Mouse (Mus musculus) thymus, postnatal 14 days (tissue): ENCODE measurements around the gene Mcat.

Experiments used
- DNase-seq: peaks from one replicate; pipeline ENCODE4 v3.0.0; 2021

Gene Mcat

GRCm38 (mm10) chr15:83563327-83563856, at the start of gene Mcat, which contains the start of gene Tspo:
TSS of gene Mcat (minus strand) at chr15:83563787.
TSS of gene Tspo (plus strand) at chr15:83563592.
- peak; percentile 84 for DNase-seq

GRCm38 (mm10) chr15:83607115-83607802, 43.7 kb upstream of the Mcat start:
- DNase-seq, result peak; percentile 82

GRCm38 (mm10) chr15:83606700-83607099, 43.1 kb upstream of the Mcat start:
- no peak for DNase-seq

GRCm38 (mm10) chr15:83606216-83606615, 42.6 kb upstream of the Mcat start:
- no peak for DNase-seq

- DNase-seq, result peak; percentile 50
These were observed 39.8 kb upstream of the Mcat start for GRCm38 (mm10) chr15:83603426-83603825.

GRCm38 (mm10) chr15:83603046-83603396, 39.4 kb upstream of the Mcat start:
- peak; percentile 79 for DNase-seq

GRCm38 (mm10) chr15:83602372-83603045, 38.9 kb upstream of the Mcat start:
- DNase-seq, result peak; percentile 85

GRCm38 (mm10) chr15:83601185-83601584, 37.6 kb upstream of the Mcat start:
- peak; percentile 72 for DNase-seq

GRCm38 (mm10) chr15:83596833-83597232, 33.2 kb upstream of the Mcat start:
- DNase-seq, result no peak

GRCm38 (mm10) chr15:83595364-83595711, 31.8 kb upstream of the Mcat start:
- DNase-seq, result no peak

GRCm38 (mm10) chr15:83594513-83595363, 31.2 kb upstream of the Mcat start, which contains the start of gene Ttll12:
TSS of gene Ttll12 (minus strand) at chr15:83595157.
- DNase-seq, result peak; percentile 94

- peak; percentile 43 for DNase-seq
These were observed 30.3 kb upstream of the Mcat start for GRCm38 (mm10) chr15:83593702-83594512.

- DNase-seq, result no peak
These were observed 29.6 kb upstream of the Mcat start for GRCm38 (mm10) chr15:83593189-83593585.

- DNase-seq, result no peak
These were observed 28.9 kb upstream of the Mcat start for GRCm38 (mm10) chr15:83592260-83593188.

GRCm38 (mm10) chr15:83591758-83592157, 28.2 kb upstream of the Mcat start:
- no peak for DNase-seq

- DNase-seq, result no peak
These were observed 27.3 kb upstream of the Mcat start for GRCm38 (mm10) chr15:83590841-83591240.

GRCm38 (mm10) chr15:83584741-83585220, 21.2 kb upstream of the Mcat start:
- DNase-seq, result no peak

- peak; percentile 72 for DNase-seq
These were observed 20.0 kb upstream of the Mcat start for GRCm38 (mm10) chr15:83583419-83584156.

GRCm38 (mm10) chr15:83582931-83583330, 19.3 kb upstream of the Mcat start:
- no peak for DNase-seq

GRCm38 (mm10) chr15:83576651-83577050, 13.1 kb upstream of the Mcat start:
- DNase-seq, result no peak
